Mouse (Mus musculus): ENCODE measurements around the gene Tex14.

The Tex14 gene

DNA sequence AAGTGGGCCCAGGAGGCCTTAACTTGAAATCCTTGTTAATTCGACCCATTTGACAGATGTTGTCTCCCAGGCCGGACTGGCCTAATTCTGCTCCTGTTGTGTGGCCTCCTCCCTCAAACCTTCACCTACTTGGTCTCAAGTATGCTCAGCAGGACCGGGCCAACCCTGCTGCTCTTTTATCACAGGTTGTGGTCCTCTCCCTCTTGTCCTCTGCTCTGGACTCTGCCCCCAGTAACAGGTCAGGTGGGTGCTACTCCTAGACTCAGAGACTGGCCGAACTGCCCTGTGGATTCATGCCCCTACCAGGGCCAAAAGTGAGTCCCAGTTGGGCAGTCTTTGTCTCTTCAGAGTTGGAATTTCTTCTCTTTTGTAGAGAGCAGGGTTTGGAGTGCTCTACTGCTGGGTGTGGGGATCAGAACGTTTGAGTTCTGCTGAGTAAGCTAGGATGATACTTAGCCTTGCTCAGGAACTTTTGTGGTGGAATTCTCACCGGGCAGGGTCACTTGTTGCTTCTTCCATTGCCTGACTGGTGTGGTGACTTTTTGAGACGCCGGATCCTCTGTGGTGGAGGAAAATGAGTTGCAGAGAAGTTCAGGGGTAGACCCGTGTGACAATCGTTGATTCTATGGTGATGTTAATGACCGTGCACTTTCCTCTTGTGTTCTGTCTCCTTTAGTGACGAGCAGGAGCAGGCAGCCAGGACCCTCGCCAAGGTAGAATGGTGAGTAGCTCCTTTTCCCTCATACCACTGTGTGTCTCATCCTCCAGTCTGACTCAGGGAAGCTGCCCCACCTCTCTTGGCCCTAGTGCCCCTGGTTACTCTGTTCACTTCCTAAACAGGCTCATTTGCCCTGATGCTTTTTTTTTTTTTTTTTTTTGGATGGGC, 188.1 kb downstream of the Tex14 start:
- no peak for DNase-seq (ENCODE audit: low spot score)

- peak; percentile 94 for DNase-seq (ENCODE audit: low spot score)
These were observed 190.5 kb downstream of the Tex14 start for GRCm38 (mm10) chr11:87595327-87595841.

- DNase-seq (ENCODE audit: low spot score): peak; percentile 30
These were observed 191.1 kb downstream of the Tex14 start for GRCm38 (mm10) chr11:87595976-87596375.

- peak; percentile 27 for DNase-seq (ENCODE audit: low spot score)
These were observed 191.6 kb downstream of the Tex14 start for GRCm38 (mm10) chr11:87596492-87596891.

DNA sequence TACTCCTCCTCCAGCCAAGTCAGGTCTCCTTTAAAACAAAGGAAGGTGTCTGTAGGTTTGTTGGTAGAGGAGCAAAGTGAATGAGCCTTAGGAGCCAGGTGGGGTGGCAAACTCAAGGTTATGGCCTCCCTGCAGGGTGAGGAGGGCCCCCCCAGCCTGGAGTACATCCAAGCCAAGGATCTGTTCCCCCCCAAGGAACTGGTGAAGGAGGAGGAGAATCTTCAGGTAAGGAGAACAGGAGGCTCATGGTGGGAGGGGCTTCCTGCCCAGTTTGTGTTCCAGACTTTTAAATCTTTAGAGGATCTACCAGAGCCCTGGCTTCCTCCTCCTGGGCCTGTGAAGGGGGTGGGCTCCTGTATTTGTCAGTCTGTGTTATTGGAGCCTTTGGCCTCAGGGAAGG, 192.2 kb downstream of the Tex14 start:
- no peak for DNase-seq (ENCODE audit: low spot score)

GRCm38 (mm10) chr11:87599395-87600089, 194.7 kb downstream of the Tex14 start:
- DNase-seq (ENCODE audit: low spot score): no peak

DNA sequence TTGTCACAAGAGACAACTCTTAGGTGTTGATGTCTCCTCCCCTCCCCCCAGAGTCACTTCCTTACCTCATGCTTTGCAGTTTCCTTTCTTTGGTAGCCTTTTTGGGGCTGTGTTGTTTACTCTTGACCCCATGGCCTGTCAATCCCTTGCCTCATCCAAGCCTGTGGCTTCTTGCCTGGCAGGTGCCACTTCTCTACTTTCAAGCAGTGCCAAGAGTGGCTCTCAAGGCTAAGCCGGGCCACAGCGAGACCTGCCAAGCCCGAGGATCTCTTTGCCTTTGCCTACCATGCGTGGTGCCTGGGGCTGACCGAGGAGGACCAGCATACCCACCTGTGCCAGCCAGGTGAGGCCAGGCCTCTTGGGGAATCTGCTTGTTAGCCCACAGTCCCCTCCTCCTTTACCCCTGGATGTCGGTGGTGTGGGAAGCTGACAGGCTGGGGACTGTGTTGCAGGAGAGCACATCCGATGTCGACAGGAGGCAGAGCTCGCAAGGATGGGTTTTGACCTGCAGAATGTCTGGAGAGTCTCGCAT, 195.5 kb downstream of the Tex14 start:
- no peak for DNase-seq (ENCODE audit: low spot score)

DNA sequence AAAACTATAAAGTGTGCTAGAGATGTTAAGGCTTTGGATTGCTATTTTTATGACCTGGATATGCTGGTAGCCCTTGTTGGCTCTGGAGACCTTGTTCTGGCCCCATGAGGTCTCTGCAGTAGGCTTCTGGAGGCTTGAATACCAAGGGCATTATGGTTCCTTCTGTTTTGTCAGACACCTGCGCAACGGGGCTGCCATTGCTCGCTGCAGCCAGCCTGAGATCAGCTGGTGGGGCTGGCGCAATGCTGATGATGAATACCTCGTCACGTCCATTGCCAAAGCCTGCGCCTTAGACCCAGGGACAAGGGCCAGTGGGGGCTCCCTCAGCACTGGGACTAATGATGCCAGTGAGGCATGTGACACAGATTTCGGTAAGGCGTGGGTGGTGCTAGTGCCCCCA, 197.4 kb downstream of the Tex14 start:
- DNase-seq (ENCODE audit: low spot score): no peak

GRCm38 (mm10) chr11:87603571-87603970, 198.7 kb downstream of the Tex14 start:
- no peak for DNase-seq (ENCODE audit: low spot score)

Measured in embryo, embryonic 10 days (tissue).